Mouse (Mus musculus): ENCODE measurements around the gene Klk1b4. TPM values are rescaled to one million over a fixed set of nuclear protein-coding genes. Genes with fewer than 3 reads are reported as not detected.

The Klk1b4 gene
- polyA plus RNA-seq, 1 experiment from 2014 or later = not detected

Other genes starting within 250 kb of the Klk1b4 start
- gene Klk1b1, start 240.7 kb upstream of the Klk1b4 start, polyA plus RNA-seq (2014; fragmentation: Nextera tagmentation; extraction: Ambion mirVana) = not detected in 2 replicates
- gene Klk1b9, start 231.4 kb upstream of the Klk1b4 start, polyA plus RNA-seq (2014; fragmentation: Nextera tagmentation; extraction: Ambion mirVana) = not detected in 2 replicates
- not detected in 2 replicates for gene Klk1b11, start 211.6 kb upstream of the Klk1b4 start, polyA plus RNA-seq (2014; fragmentation: Nextera tagmentation; extraction: Ambion mirVana)
- not detected in 2 replicates for gene Klk1b26, start 195.3 kb upstream of the Klk1b4 start, polyA plus RNA-seq (2014; fragmentation: Nextera tagmentation; extraction: Ambion mirVana)
- not detected in 2 replicates for gene Klk1b27, start 155.1 kb upstream of the Klk1b4 start, polyA plus RNA-seq (2014; fragmentation: Nextera tagmentation; extraction: Ambion mirVana)
- gene Klk1b21, start 105.1 kb upstream of the Klk1b4 start, polyA plus RNA-seq (2014; fragmentation: Nextera tagmentation; extraction: Ambion mirVana) = not detected in 2 replicates
- gene Klk1b22, start 94.8 kb upstream of the Klk1b4 start, polyA plus RNA-seq (2014; fragmentation: Nextera tagmentation; extraction: Ambion mirVana) = not detected in 2 replicates
- not detected in 2 replicates for gene Klk1b16, start 70.7 kb upstream of the Klk1b4 start, polyA plus RNA-seq (2014; fragmentation: Nextera tagmentation; extraction: Ambion mirVana)
- gene Klk1b24, start 19.2 kb upstream of the Klk1b4 start, polyA plus RNA-seq (2014; fragmentation: Nextera tagmentation; extraction: Ambion mirVana) = not detected in 2 replicates
- not detected in 2 replicates for gene Klk1b3, start 9.2 kb upstream of the Klk1b4 start, polyA plus RNA-seq (2014; fragmentation: Nextera tagmentation; extraction: Ambion mirVana)
- gene Klk1b5, start 8.5 kb downstream of the Klk1b4 start, polyA plus RNA-seq (2014; fragmentation: Nextera tagmentation; extraction: Ambion mirVana) = not detected in 2 replicates
- not detected in 2 replicates for gene Klk1, start 17.9 kb downstream of the Klk1b4 start, polyA plus RNA-seq (2014; fragmentation: Nextera tagmentation; extraction: Ambion mirVana)
- not detected in 2 replicates for gene Gm36864, start 28.7 kb downstream of the Klk1b4 start, polyA plus RNA-seq (2014; fragmentation: Nextera tagmentation; extraction: Ambion mirVana)
- 1.1 and 1.4 TPM in 2 replicates for gene 1700028J19Rik, start 39.3 kb downstream of the Klk1b4 start, polyA plus RNA-seq (2014; fragmentation: Nextera tagmentation; extraction: Ambion mirVana)
- gene 2410002F23Rik, start 39.3 kb downstream of the Klk1b4 start, polyA plus RNA-seq (2014; fragmentation: Nextera tagmentation; extraction: Ambion mirVana) = 104 and 117 TPM in 2 replicates
- gene Acp4, start 49.9 kb downstream of the Klk1b4 start, polyA plus RNA-seq (2014; fragmentation: Nextera tagmentation; extraction: Ambion mirVana) = not detected in 2 replicates
- gene Gm15517, start 54.0 kb downstream of the Klk1b4 start, polyA plus RNA-seq (2014; fragmentation: Nextera tagmentation; extraction: Ambion mirVana) = not detected in 2 replicates
- 2.2 and 3.4 TPM in 2 replicates for gene Clec11a, start 99.5 kb downstream of the Klk1b4 start, polyA plus RNA-seq (2014; fragmentation: Nextera tagmentation; extraction: Ambion mirVana)
- gene Shank1, start 102.8 kb downstream of the Klk1b4 start, polyA plus RNA-seq (2014; fragmentation: Nextera tagmentation; extraction: Ambion mirVana) = 3.4 TPM in 2 replicates
- 1.5 and 2.1 TPM in 2 replicates for gene Syt3, start 176.7 kb downstream of the Klk1b4 start, polyA plus RNA-seq (2014; fragmentation: Nextera tagmentation; extraction: Ambion mirVana)
- 0.31 and 1.1 TPM in 2 replicates for gene 1700008O03Rik, start 178.4 kb downstream of the Klk1b4 start, polyA plus RNA-seq (2014; fragmentation: Nextera tagmentation; extraction: Ambion mirVana)
- gene Lrrc4b, start 221.6 kb downstream of the Klk1b4 start, polyA plus RNA-seq (2014; fragmentation: Nextera tagmentation; extraction: Ambion mirVana) = 9.2 and 10.3 TPM in 2 replicates